Comparison of ENCODE assay signal across 20 mouse cellular contexts in genomic region chr16:42913291-42913690, GRCm38 (mm10). TPM values are rescaled to one million over a fixed set of nuclear protein-coding genes. Genes with fewer than 3 reads are reported as not detected.
A peak's percentile ranks its signal among the peaks of the same experiment; 100 is the strongest.
DNase-seq lines count a peak whose midpoint lies in the region; ATAC-seq and TF ChIP-seq lines count a peak whose summit lies in the region.
"Had no signal": no experiment of that assay in that cellular context is flagged by ENCODE, and none has a peak within 500 bp of the region (broad histone marks: within the 10 kb centered on the region; RNA-seq: fewer than 3 reads in every experiment).

No protein-coding gene starts in this region.

- no peak for DNase-seq in forebrain, postnatal 0 days
- DNase-seq in heart, adult 2 months: no peak
- DNase-seq in heart, postnatal 4 days: no peak
- peak; percentile 35 for DNase-seq in R1 (ENCODE audit: low read depth, low spot score)
- DNase-seq in B cell, adult 2 months: no peak
- DNase-seq: adrenal gland, postnatal 10 days; cerebellum, adult 11-12 months; cerebellum, adult 9-10 months; gastrocnemius, postnatal 25 days; heart, postnatal 14 days; kidney, adult 2 months had no signal

- no peaks in the 10 kb centered on the region for H3K9me3 ChIP-seq in forebrain, embryonic 13.5 days (replicated peaks)
- H3K9me3 ChIP-seq in forebrain, postnatal 0 days (ENCODE audit: low read length): no peaks in the 10 kb centered on the region
- no peaks in the 10 kb centered on the region for H3K9me3 ChIP-seq in intestine, embryonic 15.5 days
- H3K9me3 ChIP-seq: embryonic facial prominence, embryonic 13.5 days; heart, embryonic 10.5 days; heart, embryonic 15.5 days; hindbrain, embryonic 10.5 days had no signal

- no peaks in the 10 kb centered on the region for H3K36me3 ChIP-seq in forebrain, embryonic 13.5 days (ENCODE audit: poor library complexity, severe bottlenecking)
- H3K36me3 ChIP-seq in forebrain, postnatal 0 days (ENCODE audit: insufficient read depth): no peaks in the 10 kb centered on the region
- H3K36me3 ChIP-seq in heart, adult 2 months (ENCODE audit: control insufficient read depth, insufficient read depth, low read length): peaks cover 21% of the 10 kb centered on the region
- H3K36me3 ChIP-seq in intestine, embryonic 15.5 days: no peaks in the 10 kb centered on the region
- H3K36me3 ChIP-seq: embryonic facial prominence, embryonic 13.5 days; heart, embryonic 10.5 days; heart, embryonic 15.5 days; hindbrain, embryonic 10.5 days had no signal

- H3K79me2 ChIP-seq in heart, adult 2 months (replicated peaks; ENCODE audit: control insufficient read depth, insufficient read depth, low read length): peaks cover 6% of the 10 kb centered on the region

- TF ChIP-seq POLR2A in heart, adult 2 months (IDR thresholded peaks at IDR 0.05; ENCODE audit: insufficient read depth, low read depth, low read length): no peak

- H3K4me3 ChIP-seq in forebrain, embryonic 13.5 days: no peak overlapping the region
- H3K4me3 ChIP-seq in forebrain, postnatal 0 days (ENCODE audit: low read depth, low read length): no peak overlapping the region
- no peak overlapping the region for H3K4me3 ChIP-seq in heart, adult 2 months
- H3K4me3 ChIP-seq in intestine, embryonic 15.5 days (replicated peaks): no peak overlapping the region
- H3K4me3 ChIP-seq: embryonic facial prominence, embryonic 13.5 days; heart, embryonic 10.5 days; heart, embryonic 15.5 days; hindbrain, embryonic 10.5 days had no signal

- no peaks in the 10 kb centered on the region for H3K27me3 ChIP-seq in forebrain, embryonic 13.5 days
- no peaks in the 10 kb centered on the region for H3K27me3 ChIP-seq in forebrain, postnatal 0 days (ENCODE audit: insufficient read depth, low read length)
- no peaks in the 10 kb centered on the region for H3K27me3 ChIP-seq in heart, adult 2 months (ENCODE audit: control insufficient read depth, insufficient read depth, low read length)
- H3K27me3 ChIP-seq in intestine, embryonic 15.5 days (replicated peaks): no peaks in the 10 kb centered on the region
- H3K27me3 ChIP-seq: embryonic facial prominence, embryonic 13.5 days; heart, embryonic 15.5 days had no signal

- intact Hi-C loops in heart, adult 2 months (cut with DNase I): loop anchor here (5.0 to 10.0 kb wide), 3 partner anchors 254 to 664 kb away; no protein-coding TSS in a partner anchor

- H3K27ac ChIP-seq in forebrain, embryonic 13.5 days: peak overlapping the region; percentile 17; the same call in 1 of the 2 replicates
- H3K27ac ChIP-seq in forebrain, postnatal 0 days (ENCODE audit: low read depth, low read length): no peak overlapping the region
- H3K27ac ChIP-seq in heart, adult 2 months: peak overlapping the region; percentile 15; the same call in 1 of the 2 replicates
- H3K27ac ChIP-seq in intestine, embryonic 15.5 days: no peak overlapping the region
- H3K27ac ChIP-seq: embryonic facial prominence, embryonic 13.5 days; heart, embryonic 10.5 days; heart, embryonic 15.5 days; hindbrain, embryonic 10.5 days; hindbrain, embryonic 14.5 days had no signal

- peaks cover 23% of the 10 kb centered on the region for H3K4me1 ChIP-seq in forebrain, embryonic 13.5 days
- H3K4me1 ChIP-seq in forebrain, postnatal 0 days (ENCODE audit: insufficient read depth): 0 out of 2 replicates have a peak, but pooled peaks cover 2% of the 10 kb centered on the region
- H3K4me1 ChIP-seq in heart, adult 2 months (ENCODE audit: control insufficient read depth, insufficient read depth, low read length): peaks cover 15% of the 10 kb centered on the region
- 0 out of 2 replicates have a peak, but pooled peaks cover 2% of the 10 kb centered on the region for H3K4me1 ChIP-seq in intestine, embryonic 15.5 days (replicated peaks)

- no peak overlapping the region for H3K9ac ChIP-seq in forebrain, embryonic 13.5 days
- H3K9ac ChIP-seq in forebrain, postnatal 0 days: no peak overlapping the region
- no peak overlapping the region for H3K9ac ChIP-seq in heart, adult 2 months (ENCODE audit: low read depth, low read length)
- no peak overlapping the region for H3K9ac ChIP-seq in intestine, embryonic 15.5 days
- H3K9ac ChIP-seq: embryonic facial prominence, embryonic 13.5 days; heart, embryonic 15.5 days; hindbrain, embryonic 14.5 days had no signal

- no peak for ATAC-seq in forebrain, embryonic 13.5 days
- no peak for ATAC-seq in forebrain, postnatal 0 days
- no peak for ATAC-seq in intestine, embryonic 15.5 days
- ATAC-seq: forebrain, embryonic 14.5 days; intestine, embryonic 16.5 days had no signal

- no peak for TF ChIP-seq CTCF in forebrain, postnatal 0 days (IDR thresholded peaks at IDR 0.05; ENCODE audit: low read depth)
- no peak for TF ChIP-seq CTCF in heart, adult 2 months (IDR thresholded peaks at IDR 0.05)

- TF ChIP-seq EP300 in heart, adult 2 months (IDR thresholded peaks at IDR 0.05; ENCODE audit: insufficient read depth, low read depth, low read length): no peak

- no peak overlapping the region for H3K4me2 ChIP-seq in forebrain, embryonic 13.5 days
- no peak overlapping the region for H3K4me2 ChIP-seq in forebrain, postnatal 0 days (ENCODE audit: low read depth)
- H3K4me2 ChIP-seq in intestine, embryonic 15.5 days (replicated peaks): no peak overlapping the region
- H3K4me2 ChIP-seq: embryonic facial prominence, embryonic 13.5 days; heart, embryonic 15.5 days; hindbrain, embryonic 14.5 days had no signal

- 60% methylated on average over 8 of the region's 8 CpGs for whole genome bisulfite sequencing in forebrain, embryonic 13.5 days
- WGBS in forebrain, postnatal 0 days: 46% methylated on average over 8 of the region's 8 CpGs
- WGBS in heart, adult 2 months: 78% methylated on average over 8 of the region's 8 CpGs
- WGBS in intestine, embryonic 15.5 days: 79% methylated on average over 8 of the region's 8 CpGs

RNA-seq across cellular contexts. Expression of gene Zbtb20, which starts 37.6 kb away (rescaled TPM):
- 79.7 and 84.9 TPM in 2 replicates for polyA plus RNA-seq in forebrain, embryonic 13.5 days (2015; fragmentation: Nextera tagmentation; extraction: Ambion mirVana)
- 38.5 and 63.4 TPM in 2 replicates for total RNA-seq in forebrain, postnatal 0 days (2014; rRNA removed)
- 29.1 and 90.9 TPM in 2 replicates for polyA plus RNA-seq in forebrain, postnatal 0 days (2015; fragmentation: Nextera tagmentation; extraction: Ambion mirVana)
- 100 to 1,000 TPM; 161 to 199 TPM for total RNA-seq in heart, adult 2 months (2021)
- polyA plus RNA-seq in heart, adult 2 months (2012; rRNA removed): 31.1 TPM in 2 replicates
- total RNA-seq in heart, postnatal 4 days (2021): 100 to 1,000 TPM; 102 to 105 TPM
- polyA plus RNA-seq in intestine, embryonic 15.5 days (2015; fragmentation: Nextera tagmentation; extraction: Ambion mirVana): 18.8 and 21.1 TPM in 2 replicates

Comparison
In these comparisons a context has a peak if more than half of its experiments do, and no peak if none do; other contexts are left out.
1. H3K27ac ChIP-seq: peak in forebrain, embryonic 13.5 days (single experiment) and heart, adult 2 months (single experiment); none in forebrain, postnatal 0 days (single experiment) and intestine, embryonic 15.5 days (single experiment).